ENCODE assay signal across 9 mouse cellular contexts in the genomic region with DNA sequence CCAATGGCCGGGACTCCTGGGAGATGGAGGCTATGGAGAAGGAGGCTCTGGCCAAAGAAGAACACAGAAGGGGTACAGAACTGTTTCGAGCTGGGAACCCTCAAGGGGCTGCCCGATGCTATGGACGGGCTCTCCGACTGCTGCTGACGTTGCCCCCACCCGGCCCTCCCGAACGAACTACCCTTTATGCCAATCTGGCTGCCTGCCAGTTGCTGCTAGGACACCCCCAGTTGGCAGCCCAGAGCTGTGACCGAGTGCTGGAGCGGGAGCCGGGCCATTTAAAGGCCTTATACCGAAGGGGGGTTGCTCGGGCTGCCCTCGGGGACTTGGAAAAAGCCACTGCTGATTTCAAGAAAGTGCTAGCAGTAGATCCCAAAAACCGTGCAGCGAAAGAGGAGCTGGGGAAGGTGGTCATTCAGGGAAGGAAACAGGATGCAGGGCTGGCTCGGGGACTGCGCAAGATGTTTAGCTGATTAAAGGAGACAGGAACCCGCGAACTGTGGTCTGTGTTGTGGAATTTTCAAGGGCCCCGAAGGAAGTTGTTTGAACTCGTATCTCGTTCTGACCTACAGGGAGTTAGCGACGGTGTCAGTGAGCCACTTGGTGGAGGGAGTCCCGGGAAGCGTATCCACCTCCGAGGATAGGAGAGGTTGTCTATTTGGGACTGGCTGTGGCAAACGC. TPM values are rescaled to one million over a fixed set of nuclear protein-coding genes. Genes with fewer than 3 reads are reported as not detected.
DNase-seq lines count a peak whose midpoint lies in the region; TF ChIP-seq lines count a peak whose summit lies in the region.
"Had no signal": no experiment of that assay in that cellular context is flagged by ENCODE, and none has a peak within 500 bp of the region (broad histone marks: within the 10 kb centered on the region; RNA-seq: fewer than 3 reads in every experiment).

No protein-coding gene starts in this region.

- peaks cover 3% of the 10 kb centered on the region for H3K36me3 ChIP-seq in testis, adult 2 months (ENCODE audit: control insufficient read depth, insufficient read depth, low read length)
- peaks cover 36% of the 10 kb centered on the region for H3K36me3 ChIP-seq in limb, embryonic 10.5 days

- H3K27ac ChIP-seq in testis, adult 2 months (ENCODE audit: control insufficient read depth, insufficient read depth, low read depth, low read length), result no peak overlapping the region
- no peak overlapping the region for H3K27ac ChIP-seq in limb, embryonic 10.5 days

- no peaks in the 10 kb centered on the region for H3K9me3 ChIP-seq in limb, embryonic 10.5 days (replicated peaks)

- peaks cover 21% of the 10 kb centered on the region for H3K4me1 ChIP-seq in testis, adult 2 months (ENCODE audit: control insufficient read depth, insufficient read depth, low read length)
- peaks cover 37% of the 10 kb centered on the region for H3K4me1 ChIP-seq in limb, embryonic 10.5 days

- no peak for TF ChIP-seq CTCF in testis, adult 2 months (IDR thresholded peaks at IDR 0.05; ENCODE audit: control insufficient read depth, insufficient read depth, insufficient replicate concordance, low read depth, low read length)

- H3K4me3 ChIP-seq in testis, adult 2 months (ENCODE audit: control insufficient read depth, low read depth, low read length), result peak overlapping the region; percentile 95
- peak overlapping the region; percentile 88 for H3K4me3 ChIP-seq in limb, embryonic 10.5 days

- TF ChIP-seq POLR2A in testis, adult 2 months (IDR thresholded peaks at IDR 0.05; ENCODE audit: control insufficient read depth, low read depth, low read length), result no peak

- WGBS in limb, embryonic 10.5 days, result 88% methylated on average over 30 of the region's 30 CpGs

- DNase-seq in gastrocnemius, postnatal 14 days, result peak; percentile 25
- DNase-seq in gastrocnemius, adult 18-20 months (ENCODE audit: low spot score), result no peak
- DNase-seq in testis, postnatal 14 days (ENCODE audit: low spot score), result no peak
- no peak for DNase-seq in limb, embryonic 10.5 days (ENCODE audit: low spot score)
- no peak for DNase-seq in spleen, postnatal 36 days (ENCODE audit: low spot score in 2 of 2)
- no peak for DNase-seq in MN1 (ENCODE audit: low spot score)
- no peak for DNase-seq in T-cell, adult 2 months (ENCODE audit: low spot score)

- intact Hi-C loops in gastrocnemius, postnatal 14 days (cut with DNase I; ENCODE audit: low total_unique reads), result no loop called here

- no peaks in the 10 kb centered on the region for H3K27me3 ChIP-seq in testis, adult 2 months (ENCODE audit: control insufficient read depth, insufficient read depth, low read length)
- no peaks in the 10 kb centered on the region for H3K27me3 ChIP-seq in limb, embryonic 10.5 days (ENCODE audit: low read depth, poor library complexity, severe bottlenecking)

RNA-seq across cellular contexts. Expression of a gene that starts 1.0 kb away (rescaled TPM):
- 10 to 100 TPM in 1 of 2 experiments, 1 to 10 TPM in 1; 8.9 to 11.0 TPM for total RNA-seq in gastrocnemius, postnatal 14 days (2021)
- 1 to 10 TPM; 5.9 to 7.9 TPM for total RNA-seq in gastrocnemius, adult 18-20 months (2021)
- polyA plus RNA-seq in testis, adult 2 months (2012; rRNA removed), result 27.9 and 28.4 TPM in 2 replicates
- polyA plus RNA-seq in limb, embryonic 10.5 days (2016; fragmentation: Nextera tagmentation; extraction: Ambion mirVana), result 101 TPM in 2 replicates

RNA-seq across cellular contexts. Expression of a gene that starts 1.4 kb away (rescaled TPM):
- 1 to 10 TPM; 4.6 to 6.4 TPM for total RNA-seq in gastrocnemius, postnatal 14 days (2021)
- total RNA-seq in gastrocnemius, adult 18-20 months (2021), result 1 to 10 TPM; 5.7 to 6.0 TPM
- 156 and 172 TPM in 2 replicates for polyA plus RNA-seq in testis, adult 2 months (2012; rRNA removed)
- 17.9 and 18.9 TPM in 2 replicates for polyA plus RNA-seq in limb, embryonic 10.5 days (2016; fragmentation: Nextera tagmentation; extraction: Ambion mirVana)

RNA-seq across cellular contexts. Expression of a gene that starts 16.6 kb away (rescaled TPM):
- under 1 TPM; 0.27 to 0.47 TPM for total RNA-seq in gastrocnemius, postnatal 14 days (2021)
- total RNA-seq in gastrocnemius, adult 18-20 months (2021), result under 1 TPM; 0.30 to 0.38 TPM
- polyA plus RNA-seq in testis, adult 2 months (2012; rRNA removed), result 1.5 and 1.6 TPM in 2 replicates
- polyA plus RNA-seq in limb, embryonic 10.5 days (2016; fragmentation: Nextera tagmentation; extraction: Ambion mirVana), result 0.08 TPM in 1 of 2 replicates, not detected in the other

RNA-seq across cellular contexts. Expression of a gene that starts 17.7 kb away (rescaled TPM):
- total RNA-seq in gastrocnemius, postnatal 14 days (2021), result 10 to 100 TPM; 35.7 to 38.9 TPM
- total RNA-seq in gastrocnemius, adult 18-20 months (2021), result 10 to 100 TPM; 36.0 to 38.3 TPM
- polyA plus RNA-seq in testis, adult 2 months (2012; rRNA removed), result 15.9 and 20.2 TPM in 2 replicates
- 21.0 and 21.6 TPM in 2 replicates for polyA plus RNA-seq in limb, embryonic 10.5 days (2016; fragmentation: Nextera tagmentation; extraction: Ambion mirVana)

RNA-seq across cellular contexts. Expression of a gene that starts 24.4 kb away (rescaled TPM):
- total RNA-seq in gastrocnemius, postnatal 14 days (2021), result 10 to 100 TPM; 69.8 to 85.6 TPM
- total RNA-seq in gastrocnemius, adult 18-20 months (2021), result 10 to 100 TPM; 28.3 to 32.8 TPM
- 0.77 and 1.9 TPM in 2 replicates for polyA plus RNA-seq in testis, adult 2 months (2012; rRNA removed)
- not detected in 2 replicates for polyA plus RNA-seq in limb, embryonic 10.5 days (2016; fragmentation: Nextera tagmentation; extraction: Ambion mirVana)
- polyA plus RNA-seq: macrophage had no signal
